18 mouse cellular contexts compared by ENCODE assay signal in genomic region chr13:56090597-56090996, GRCm38 (mm10). TPM values are rescaled to one million over a fixed set of nuclear protein-coding genes. Genes with fewer than 3 reads are reported as not detected.
A peak's percentile ranks its signal among the peaks of the same experiment; 100 is the strongest.
DNase-seq lines count a peak whose midpoint lies in the region; ATAC-seq and TF ChIP-seq lines count a peak whose summit lies in the region.
"Had no signal": no experiment of that assay in that cellular context is flagged by ENCODE, and none has a peak within 500 bp of the region (broad histone marks: within the 10 kb centered on the region; RNA-seq: fewer than 3 reads in every experiment).

No protein-coding gene starts in this region.

- no peak for TF ChIP-seq EP300 in liver, postnatal 0 days (IDR thresholded peaks at IDR 0.05; ENCODE audit: low read depth)

- no peak for ATAC-seq in hindbrain, postnatal 0 days
- no peak for ATAC-seq in hindbrain, embryonic 11.5 days (ENCODE audit: low FRiP score)
- no peak for ATAC-seq in liver, postnatal 0 days
- ATAC-seq: intestine, embryonic 16.5 days; midbrain, embryonic 15.5 days had no signal

- H3K27ac ChIP-seq in hindbrain, postnatal 0 days: no peak overlapping the region
- H3K27ac ChIP-seq in hindbrain, embryonic 11.5 days (ENCODE audit: low read depth, low read length): no peak overlapping the region
- no peak overlapping the region for H3K27ac ChIP-seq in liver, postnatal 0 days (ENCODE audit: low read depth)
- H3K27ac ChIP-seq: embryonic facial prominence, embryonic 15.5 days; hindbrain, embryonic 12.5 days; liver, embryonic 13.5 days; midbrain, embryonic 15.5 days had no signal

- H3K9ac ChIP-seq in hindbrain, postnatal 0 days (replicated peaks; ENCODE audit: low read length): no peak overlapping the region
- H3K9ac ChIP-seq in hindbrain, embryonic 11.5 days (ENCODE audit: low read depth, low read length): no peak overlapping the region
- no peak overlapping the region for H3K9ac ChIP-seq in liver, postnatal 0 days (replicated peaks)
- H3K9ac ChIP-seq: embryonic facial prominence, embryonic 15.5 days; hindbrain, embryonic 12.5 days; liver, embryonic 13.5 days; midbrain, embryonic 15.5 days had no signal

- H3K36me3 ChIP-seq in hindbrain, postnatal 0 days (ENCODE audit: insufficient read depth, low read length): peaks cover 15% of the 10 kb centered on the region
- 0 out of 2 replicates have a peak, but pooled peaks cover 10% of the 10 kb centered on the region for H3K36me3 ChIP-seq in hindbrain, embryonic 11.5 days (ENCODE audit: control insufficient read depth, insufficient read depth, low read length)
- peaks cover 75% of the 10 kb centered on the region for H3K36me3 ChIP-seq in liver, postnatal 0 days (replicated peaks; ENCODE audit: insufficient read depth, low read length)
- H3K36me3 ChIP-seq: midbrain, embryonic 15.5 days had no signal

- no peaks in the 10 kb centered on the region for H3K27me3 ChIP-seq in hindbrain, postnatal 0 days (ENCODE audit: insufficient read depth, low read length)
- no peaks in the 10 kb centered on the region for H3K27me3 ChIP-seq in hindbrain, embryonic 11.5 days (ENCODE audit: control insufficient read depth, insufficient read depth, low read length)
- no peaks in the 10 kb centered on the region for H3K27me3 ChIP-seq in liver, postnatal 0 days (ENCODE audit: insufficient read depth, low read length)
- H3K27me3 ChIP-seq: embryonic facial prominence, embryonic 15.5 days; hindbrain, embryonic 12.5 days; liver, embryonic 13.5 days; midbrain, embryonic 15.5 days had no signal

- H3K4me1 ChIP-seq in hindbrain, postnatal 0 days (ENCODE audit: insufficient read depth, low read length): peaks cover 25% of the 10 kb centered on the region
- no peaks in the 10 kb centered on the region for H3K4me1 ChIP-seq in hindbrain, embryonic 11.5 days (replicated peaks; ENCODE audit: control insufficient read depth, insufficient read depth, low read length)
- no peaks in the 10 kb centered on the region for H3K4me1 ChIP-seq in liver, postnatal 0 days (ENCODE audit: insufficient read depth)
- H3K4me1 ChIP-seq: liver, embryonic 13.5 days had no signal

- WGBS in hindbrain, postnatal 0 days: 71% methylated on average over 2 of the region's 2 CpGs
- WGBS in hindbrain, embryonic 11.5 days: 83% methylated on average over 2 of the region's 2 CpGs
- 75% methylated on average over 2 of the region's 2 CpGs for WGBS in liver, postnatal 0 days (ENCODE audit: insufficient replicate concordance)

- H3K4me3 ChIP-seq in hindbrain, postnatal 0 days (ENCODE audit: low read length): no peak overlapping the region
- H3K4me3 ChIP-seq in hindbrain, embryonic 11.5 days (ENCODE audit: low read depth, low read length): no peak overlapping the region
- no peak overlapping the region for H3K4me3 ChIP-seq in liver, postnatal 0 days (ENCODE audit: low read depth, low read length)
- H3K4me3 ChIP-seq: embryonic facial prominence, embryonic 15.5 days; hindbrain, embryonic 12.5 days; liver, embryonic 13.5 days; midbrain, embryonic 15.5 days had no signal

- H3K9me3 ChIP-seq in hindbrain, postnatal 0 days (ENCODE audit: low read length): no peaks in the 10 kb centered on the region
- no peaks in the 10 kb centered on the region for H3K9me3 ChIP-seq in hindbrain, embryonic 11.5 days (ENCODE audit: control insufficient read depth, low read length)
- no peaks in the 10 kb centered on the region for H3K9me3 ChIP-seq in liver, postnatal 0 days (ENCODE audit: low read length)
- H3K9me3 ChIP-seq: embryonic facial prominence, embryonic 15.5 days; hindbrain, embryonic 12.5 days; liver, embryonic 13.5 days; midbrain, embryonic 15.5 days had no signal

- no peak for DNase-seq in hindbrain, postnatal 0 days (ENCODE audit: low spot score)
- no peak for DNase-seq in hindbrain, embryonic 11.5 days (ENCODE audit: low spot score)
- no peak for DNase-seq in liver, postnatal 0 days
- no peak for DNase-seq in liver
- peak; percentile 25 for DNase-seq in thymus, postnatal 25 days
- DNase-seq in thymus, adult 18-20 months: no peak
- DNase-seq in thymus, postnatal 4 days: peak; percentile 36
- no peak for DNase-seq in cerebellum, adult 11-12 months
- DNase-seq: cerebellum, postnatal 14 days; embryo, embryonic 11 days; gastrocnemius, postnatal 10 days; kidney, postnatal 14 days; liver, embryonic 13.5 days; right cerebral cortex, adult 18-20 months had no signal

- TF ChIP-seq CTCF in hindbrain, postnatal 0 days (IDR thresholded peaks at IDR 0.05; ENCODE audit: low read depth): peak; percentile 25; the same call in 1 of the 2 replicates
- peak; percentile 42; the same call in 1 of the 2 replicates for TF ChIP-seq CTCF in liver, postnatal 0 days (IDR thresholded peaks at IDR 0.05; ENCODE audit: low read depth)

- no peak overlapping the region for H3K4me2 ChIP-seq in hindbrain, postnatal 0 days (ENCODE audit: low read depth, low read length)
- H3K4me2 ChIP-seq in hindbrain, embryonic 11.5 days (replicated peaks; ENCODE audit: low read depth, low read length): no peak overlapping the region
- H3K4me2 ChIP-seq in liver, postnatal 0 days (ENCODE audit: low read depth, low read length): no peak overlapping the region
- H3K4me2 ChIP-seq: embryonic facial prominence, embryonic 15.5 days; hindbrain, embryonic 12.5 days; liver, embryonic 13.5 days; midbrain, embryonic 15.5 days had no signal

RNA-seq across cellular contexts. Expression of gene H2afy, which starts 45.6 kb away (rescaled TPM):
- 181 and 192 TPM in 2 replicates for total RNA-seq in hindbrain, postnatal 0 days (2014; rRNA removed)
- 175 and 193 TPM in 2 replicates for polyA plus RNA-seq in hindbrain, postnatal 0 days (2015; fragmentation: Nextera tagmentation; extraction: Ambion mirVana)
- polyA plus RNA-seq in hindbrain, embryonic 11.5 days (2014; fragmentation: Nextera tagmentation; extraction: Ambion mirVana): 578 and 619 TPM in 2 replicates
- polyA plus RNA-seq in liver, postnatal 0 days (2015; fragmentation: Nextera tagmentation; extraction: Ambion mirVana): 84.3 and 87.4 TPM in 2 replicates

Comparison
In these comparisons a context has a peak if more than half of its experiments do, and no peak if none do; other contexts are left out.
1. DNase-seq: peak in thymus, postnatal 25 days (single experiment) and thymus, postnatal 4 days (single experiment); none in hindbrain, postnatal 0 days (single experiment), hindbrain, embryonic 11.5 days (single experiment), liver, postnatal 0 days (single experiment), liver (single experiment), thymus, adult 18-20 months (0 of 2) and cerebellum, adult 11-12 months (single experiment).